Mouse (Mus musculus) thymus, postnatal 36 days (tissue): ENCODE results near the gene Ttyh1.
"Not testable (repeated sequence)": the region's sequence is repeated elsewhere in the genome, so short reads cannot be mapped to it uniquely, and the experiment has no call there.

ENCODE experiments used
- DNase-seq, 2 experiments: peaks; one replicate each; pipeline ENCODE4 v3.0.0; 2022; ENCODE audit warnings: mixed read lengths in 2 of 2

Gene Ttyh1

DNA sequence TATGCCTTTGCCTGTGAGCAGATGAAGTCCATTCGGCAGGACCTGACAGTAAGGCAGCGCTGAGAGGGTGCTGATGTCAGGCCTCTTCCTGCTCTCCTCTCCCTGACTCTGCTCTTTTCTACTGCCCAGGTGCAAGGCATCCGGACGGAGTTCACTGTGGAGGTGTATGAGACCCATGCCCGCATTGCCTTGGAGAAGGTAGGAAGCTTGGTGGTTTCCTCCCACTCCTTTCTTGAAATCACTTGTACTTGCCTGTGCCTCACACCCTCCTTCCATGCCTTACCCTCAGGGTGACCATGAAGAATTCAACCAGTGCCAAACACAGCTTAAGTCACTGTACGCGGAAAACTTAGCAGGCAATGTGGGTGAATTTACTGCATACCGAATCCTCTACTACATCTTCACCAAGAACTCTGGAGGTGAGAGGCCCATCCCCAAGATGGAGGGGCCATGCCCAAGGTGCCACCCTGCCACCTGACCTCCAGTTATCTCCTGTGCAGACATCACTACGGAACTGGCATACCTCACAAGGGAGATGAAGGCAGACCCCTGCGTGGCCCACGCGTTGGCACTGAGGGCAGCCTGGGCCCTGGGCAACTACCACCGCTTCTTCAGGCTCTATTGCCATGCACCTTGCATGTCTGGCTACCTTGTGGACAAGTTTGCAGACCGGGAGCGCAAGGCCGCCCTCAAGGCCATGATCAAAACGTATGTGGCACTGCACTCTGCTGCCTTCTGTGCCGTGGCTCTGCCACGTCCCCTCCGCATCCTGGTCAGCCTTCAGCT, 25.8 kb downstream of the Ttyh1 start:
- no peak for DNase-seq

DNA sequence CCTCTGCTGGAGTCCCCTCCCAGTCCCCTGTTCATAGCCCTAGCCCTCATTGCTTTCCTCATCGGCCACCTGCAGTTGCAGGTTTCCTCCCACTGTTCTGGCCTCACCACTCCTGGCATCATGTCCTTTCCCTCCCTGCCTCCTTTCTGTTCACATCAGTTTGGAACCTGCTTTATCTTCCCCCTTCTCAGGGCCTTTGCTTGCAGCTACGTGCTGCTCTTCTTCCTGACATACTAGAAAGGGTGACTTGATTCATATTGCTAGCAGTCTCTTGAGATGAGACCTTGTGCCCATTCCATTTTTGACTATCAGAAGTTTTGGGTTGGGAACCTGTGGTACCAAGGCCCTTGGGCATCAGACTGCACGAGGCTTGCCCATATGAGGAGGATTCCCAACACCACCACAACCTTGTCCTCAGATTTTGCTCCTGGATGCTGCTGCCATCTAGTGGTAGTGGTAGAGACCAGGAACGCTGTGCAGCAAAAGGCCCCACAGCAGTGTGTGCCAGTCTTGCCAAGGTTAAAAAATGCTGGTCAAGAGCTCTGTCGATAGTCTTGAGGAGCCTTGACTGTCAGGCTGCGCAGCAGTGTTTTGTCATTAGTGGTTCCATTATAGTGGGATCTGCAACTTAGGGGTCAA, 26.5 kb downstream of the Ttyh1 start:
- DNase-seq = peak; percentile 50 to 51

GRCm38 (mm10) chr7:4146241-4147180, 27.3 kb downstream of the Ttyh1 start:
- peak in 1 of 2 experiments; percentile 29 for DNase-seq

- DNase-seq = peak in 1 of 2 experiments; percentile 16
Measured at GRCm38 (mm10) chr7:4147371-4147770, 28.2 kb downstream of the Ttyh1 start.

- DNase-seq = no peak
Measured at GRCm38 (mm10) chr7:4147836-4148235, 28.6 kb downstream of the Ttyh1 start.

GRCm38 (mm10) chr7:4148341-4149208, 29.4 kb downstream of the Ttyh1 start:
- DNase-seq = peak in 1 of 2 experiments; percentile 24

DNA sequence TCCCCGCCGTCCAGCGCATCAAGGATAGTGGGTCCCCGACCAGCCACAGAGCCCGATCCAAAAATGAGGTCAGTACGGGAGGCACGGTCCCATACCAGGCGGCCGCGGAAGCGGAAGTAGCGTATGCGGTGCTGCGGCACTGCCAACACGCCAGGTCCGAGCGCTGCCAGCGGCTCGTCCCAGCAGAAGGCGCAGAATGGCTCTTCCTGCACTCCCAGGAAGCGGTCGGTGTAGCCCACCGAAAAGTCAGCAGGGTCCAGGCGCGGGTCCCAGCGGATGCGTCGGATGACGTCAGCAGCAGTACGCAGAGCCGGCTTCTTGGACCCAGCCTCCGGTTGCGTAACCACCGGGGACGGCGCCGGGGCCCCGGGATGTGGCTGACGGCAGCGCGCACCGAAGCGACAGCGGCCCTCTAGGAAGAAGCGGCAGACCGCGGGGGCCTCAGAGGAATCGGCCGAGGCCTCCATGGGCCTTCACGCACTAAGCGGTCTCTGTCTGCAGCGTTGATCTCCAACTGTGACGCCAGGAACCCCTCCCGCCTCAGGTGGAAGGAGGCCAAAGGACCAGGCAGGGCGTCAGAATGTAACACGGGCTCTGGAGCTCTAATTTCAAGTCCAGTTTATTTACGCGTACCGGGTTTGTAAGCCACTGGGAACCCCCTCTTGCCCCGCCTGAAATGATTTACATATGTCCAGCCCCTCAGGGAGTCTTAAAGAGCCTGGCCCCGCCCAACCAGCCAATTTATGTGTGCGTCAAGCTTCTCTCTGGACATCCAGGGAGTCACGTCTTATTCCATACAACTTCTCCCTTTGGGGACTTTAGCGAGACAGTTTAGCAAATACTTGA, 30.2 kb downstream of the Ttyh1 start:
- peak; percentile 73 to 81 for DNase-seq

DNA sequence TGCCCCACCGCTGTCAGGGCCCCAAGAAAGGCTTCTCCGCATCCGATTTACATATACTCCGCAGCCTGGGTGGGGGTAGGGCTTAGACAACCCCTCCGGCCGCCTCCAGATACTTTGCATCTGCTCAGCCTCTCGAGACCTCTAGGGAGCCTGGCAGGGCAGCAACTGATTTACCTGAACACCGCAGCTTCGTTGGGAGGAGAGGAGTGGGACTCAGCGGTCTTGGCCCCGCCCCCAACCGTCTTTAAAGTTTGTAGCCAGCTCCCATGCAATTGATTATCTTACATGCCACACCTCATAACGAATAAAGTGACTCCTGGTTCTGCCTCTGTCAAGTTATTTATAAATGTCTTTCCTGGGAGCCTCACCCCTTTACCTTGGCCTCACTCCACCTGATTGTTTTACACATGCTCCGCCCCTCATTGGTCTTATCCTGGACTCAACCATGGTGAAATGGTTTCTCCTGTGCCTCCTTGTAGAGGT, 30.9 kb downstream of the Ttyh1 start, which contains the start of gene Leng9:
TSS of gene Leng9 (minus strand) at position 316 of the 483 bp plus-strand sequence.
- peak in 1 of 2 experiments; percentile 51 for DNase-seq

DNA sequence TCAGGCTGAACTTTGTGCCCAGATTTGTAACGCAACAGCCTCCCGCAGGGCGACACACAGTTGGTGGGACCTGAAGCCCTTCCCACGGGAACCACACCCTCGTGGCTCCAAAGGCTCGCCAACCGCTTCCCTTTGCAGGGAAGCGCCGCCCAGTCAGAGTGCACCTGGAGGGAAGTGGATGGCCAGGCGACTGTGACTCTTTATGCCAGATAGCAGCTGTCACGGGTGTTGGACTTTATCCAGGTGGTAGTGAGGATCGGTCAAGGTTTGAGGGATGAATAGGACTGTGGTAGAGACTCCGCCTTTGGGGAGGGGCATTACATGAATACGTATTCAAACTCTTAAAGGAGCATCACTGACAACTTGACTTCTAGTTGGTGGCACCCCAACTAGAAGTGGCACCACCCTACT, 31.6 kb downstream of the Ttyh1 start:
- no peak for DNase-seq

- no peak for DNase-seq
Measured at GRCm38 (mm10) chr7:4151241-4151640, 32.0 kb downstream of the Ttyh1 start.

DNA sequence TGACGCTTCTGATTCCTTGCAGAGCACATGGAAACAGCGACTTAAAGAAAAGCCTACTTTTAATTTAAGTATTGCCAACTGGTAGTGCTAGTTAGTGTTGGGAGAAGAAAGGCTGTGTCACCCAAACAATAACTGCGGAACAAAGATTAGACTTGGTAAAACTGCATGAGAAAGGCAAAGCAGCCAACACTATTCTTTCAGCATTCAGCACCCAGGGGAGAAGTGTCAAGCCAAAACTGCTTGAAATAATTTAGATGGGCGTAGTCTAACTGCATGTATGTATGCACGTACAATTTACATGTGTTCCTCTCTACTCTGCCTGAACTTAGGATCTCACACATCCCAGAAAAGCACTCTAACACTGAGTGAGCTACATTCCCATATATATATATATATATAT, 35.1 kb downstream of the Ttyh1 start:
- no peak for DNase-seq

DNA sequence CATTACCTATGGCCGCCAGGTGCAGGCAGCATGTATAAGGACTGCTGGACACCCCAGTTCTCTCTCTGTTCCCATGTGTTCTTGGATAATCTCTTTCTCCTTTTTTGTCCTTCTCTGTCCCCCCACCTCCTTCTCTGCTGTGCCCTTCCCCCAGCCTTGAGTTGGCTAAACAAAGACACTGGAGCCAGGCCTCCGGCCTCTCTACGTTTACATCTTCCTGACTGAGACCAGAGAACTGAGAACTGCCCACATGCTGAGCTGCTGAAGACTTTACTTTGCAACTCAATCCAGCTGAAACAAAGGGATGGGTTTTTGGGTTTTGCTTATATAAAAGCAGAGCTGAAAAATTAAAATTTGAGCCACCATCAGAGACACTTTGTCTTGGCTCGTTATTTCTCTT, 35.8 kb downstream of the Ttyh1 start:
- no peak for DNase-seq

GRCm38 (mm10) chr7:4161596-4161995, 42.4 kb downstream of the Ttyh1 start:
- DNase-seq = not testable (repeated sequence)

DNA sequence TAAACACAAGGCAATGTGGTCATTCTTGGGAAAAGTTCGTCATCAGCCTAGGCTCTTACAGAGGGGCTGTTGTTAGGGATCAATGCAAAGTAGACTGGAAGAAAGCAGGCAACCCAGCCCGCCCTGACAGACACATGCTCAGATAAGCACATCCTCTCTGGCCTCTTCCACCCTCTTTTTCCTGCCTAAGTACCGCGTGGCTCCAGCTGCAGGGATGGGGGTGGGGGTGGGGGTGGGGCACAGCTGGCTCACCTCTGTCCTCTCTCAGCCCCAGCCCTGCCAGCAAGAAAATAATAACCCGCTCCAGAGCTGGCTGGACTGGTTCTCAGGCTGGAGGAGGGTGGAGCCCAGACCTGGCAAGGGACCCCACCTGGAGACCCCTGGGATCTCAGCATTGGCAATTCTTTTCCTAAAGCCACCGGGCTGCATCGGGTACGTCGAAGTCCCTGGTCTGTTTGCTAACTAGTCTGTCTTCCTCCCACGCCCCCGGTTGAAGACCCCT, 44.4 kb downstream of the Ttyh1 start:
- DNase-seq = no peak

DNA sequence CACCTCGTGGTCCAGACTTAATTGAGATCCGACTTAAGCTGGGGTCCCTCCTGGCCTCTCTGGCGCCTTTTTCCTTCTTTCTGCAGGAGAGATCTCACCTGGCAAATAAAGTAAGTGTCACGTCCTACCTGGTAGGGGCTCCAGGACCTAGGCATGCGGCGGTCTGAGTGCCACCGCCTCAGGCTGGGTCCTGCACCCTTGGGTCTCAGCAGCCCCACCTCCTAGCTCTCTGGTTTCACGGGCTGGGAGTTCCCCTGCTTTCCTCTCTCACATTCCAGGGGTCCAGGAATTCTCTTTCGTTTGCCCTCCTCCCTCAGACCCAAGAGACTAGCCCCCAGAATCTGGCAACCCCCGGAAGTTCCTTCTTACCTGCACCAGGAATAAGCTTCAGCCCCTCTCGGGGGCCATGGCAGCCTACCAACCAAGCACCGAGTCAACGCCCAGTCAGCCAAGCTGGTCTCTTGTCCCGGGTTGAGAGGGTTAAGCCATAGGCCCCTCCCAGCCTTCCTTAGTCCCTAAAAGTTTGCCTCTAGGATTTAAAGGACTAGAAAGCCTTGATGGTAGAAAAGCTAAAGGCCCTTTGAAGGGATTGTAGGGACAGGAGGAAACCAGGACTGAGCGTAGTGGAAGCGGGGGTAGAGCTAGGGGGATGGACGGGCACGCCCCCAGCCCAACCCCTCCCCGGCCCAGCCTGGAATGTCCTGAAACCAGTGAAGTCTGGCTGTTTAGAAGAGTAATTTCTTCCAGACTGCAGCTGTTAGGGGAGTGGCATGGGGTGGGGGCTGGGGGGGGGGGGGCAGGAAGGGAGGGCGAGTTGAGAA, 45.1 kb downstream of the Ttyh1 start, which contains the start of gene Cdc42ep5:
TSS of gene Cdc42ep5 (minus strand) at position 771 of the 821 bp plus-strand sequence.
- no peak for DNase-seq

GRCm38 (mm10) chr7:4165286-4165685, 46.1 kb downstream of the Ttyh1 start:
- DNase-seq = no peak

DNA sequence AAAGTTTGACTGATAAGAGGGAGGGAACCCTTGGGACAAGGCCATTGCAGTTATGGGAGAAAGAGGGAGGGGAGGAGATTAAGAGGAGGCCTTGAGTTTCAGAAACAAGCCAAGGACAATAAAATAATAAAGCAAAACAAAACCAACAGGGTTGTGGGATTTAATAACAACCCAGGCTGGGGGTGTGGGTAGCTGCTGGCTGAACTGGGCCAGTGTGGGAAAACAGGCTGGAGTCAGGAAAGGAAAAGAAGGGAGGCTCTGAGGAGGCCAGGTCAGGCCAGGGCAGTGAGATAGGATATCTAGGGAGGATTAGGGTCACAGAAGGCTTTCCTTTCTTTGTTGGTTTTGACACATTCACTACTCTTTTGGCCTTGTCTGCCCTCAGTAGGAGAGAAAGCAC, 47.9 kb downstream of the Ttyh1 start:
- DNase-seq = no peak

DNA sequence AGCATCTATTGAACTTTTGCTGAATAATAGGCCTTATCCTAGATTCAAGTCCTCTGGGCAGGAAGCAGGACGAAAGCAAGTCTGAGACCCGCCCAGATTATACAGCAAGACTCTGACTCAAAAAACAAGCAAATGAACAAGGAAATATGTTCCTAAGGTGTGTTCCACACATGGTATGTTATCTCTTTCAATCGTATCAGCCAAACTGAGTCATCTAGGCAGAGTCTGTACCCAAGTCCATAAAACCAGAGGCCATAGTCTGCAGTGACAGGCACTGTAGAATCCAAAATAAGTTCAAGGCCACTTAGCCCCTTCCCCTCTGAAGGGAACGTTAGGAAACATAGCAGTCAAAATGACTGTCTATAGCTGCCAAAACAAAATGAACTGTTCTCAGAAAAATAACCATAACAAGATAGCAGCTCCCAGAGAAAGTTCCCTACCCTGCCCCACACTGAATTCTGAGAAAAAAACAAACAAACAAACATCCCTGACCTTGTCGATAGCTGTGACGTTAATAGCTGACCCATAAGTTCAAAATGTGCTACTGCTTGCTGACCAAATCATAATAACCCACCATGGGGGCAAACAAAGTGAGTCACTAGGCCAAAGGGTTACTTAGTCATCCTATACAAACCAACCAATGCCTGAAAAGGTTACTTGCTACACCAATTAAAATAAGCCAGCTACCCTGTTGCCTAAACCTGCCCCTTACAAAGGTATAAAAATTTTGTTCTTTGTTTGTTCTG, 51.2 kb downstream of the Ttyh1 start:
- no peak for DNase-seq

DNA sequence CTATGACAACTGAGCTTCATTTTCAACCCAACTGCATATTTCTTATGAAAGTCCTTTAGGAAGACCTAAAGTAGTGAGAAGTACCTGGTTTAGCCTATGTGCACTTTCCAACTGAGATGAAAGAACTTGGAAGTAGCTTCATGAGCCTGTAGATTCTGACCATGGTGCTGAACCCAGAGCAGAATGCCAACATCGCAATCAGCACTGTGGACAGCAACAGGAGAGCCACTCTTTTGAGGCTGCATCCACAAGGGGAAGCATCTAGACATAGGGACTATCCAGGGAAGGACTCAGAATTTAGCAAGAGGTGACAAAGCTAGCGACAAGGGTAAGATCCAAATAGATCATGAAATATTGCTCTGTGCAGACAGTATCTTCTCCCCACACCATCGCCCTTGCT, 59.2 kb downstream of the Ttyh1 start:
- no peak for DNase-seq
